Mouse (Mus musculus) small intestine, adult 2 months (tissue): Measurements from ENCODE around the gene B3galt5.

Source experiments
- CTCF ChIP-seq: fragments of 200-500 bp; IDR thresholded peaks from 2 replicates; pipeline ENCODE4 v1.5.1; 2012; ENCODE audit warnings: low read depth, mild to moderate bottlenecking, control low read depth, inconsistent platforms, low read length, moderate library complexity, mixed read lengths; ENCODE audit not compliant: insufficient replicate concordance, insufficient read length; ENCODE audit errors: extremely low read depth
- POLR2A ChIP-seq: fragments of 200-500 bp; IDR thresholded peaks from 2 replicates; pipeline ENCODE4 v1.6.1; 2012; ENCODE audit warnings: low read depth, mild to moderate bottlenecking, control low read depth, inconsistent platforms, low read length, moderate library complexity

DNA sequence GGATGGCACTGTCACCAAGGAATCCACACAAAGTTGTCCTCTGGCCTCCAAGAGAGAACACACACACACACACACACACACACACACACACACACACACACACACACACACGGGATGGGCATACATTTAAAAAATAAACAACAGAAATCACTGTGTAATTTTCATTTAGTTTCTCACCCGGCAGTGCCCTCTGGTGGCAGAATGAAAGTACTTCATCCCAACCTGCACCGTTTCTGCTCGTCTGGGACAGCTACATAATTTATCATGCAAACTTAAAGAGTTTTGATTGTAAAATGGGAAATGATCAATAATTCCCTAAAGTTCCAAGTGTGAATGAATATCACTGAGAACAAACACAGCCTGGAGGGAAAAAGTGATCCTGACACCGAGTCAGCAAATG, 105.7 kb downstream of the B3galt5 start:
- TF ChIP-seq CTCF = peak; percentile 64; the same call in 1 of the 2 replicates
- TF ChIP-seq POLR2A = no peak
